Mouse (Mus musculus) CH12.LX (cell line): Measurements from ENCODE around the gene Ap1s3. TPM values are rescaled to one million over a fixed set of nuclear protein-coding genes. Genes with fewer than 3 reads are reported as not detected.

ENCODE experiments used
- DNase-seq: peaks from one replicate; pipeline ENCODE4 v3.0.0-alpha.2; 2013; ENCODE audit errors: extremely low read depth
- H3K27ac ChIP-seq: 2 replicates; pipeline ENCODE4 v1.5.1; 2012; ENCODE audit warnings: low read depth, mild to moderate bottlenecking, control low read depth, moderate library complexity; ENCODE audit not compliant: insufficient read depth
- H3K27me3 ChIP-seq: replicated peaks from 2 replicates; pipeline ENCODE3; 2012; ENCODE audit warnings: inconsistent platforms
- H3K36me3 ChIP-seq, 2 experiments: replicated peaks in 1 of 2; 2 replicates each; pipeline versions ENCODE3 to v1.6.1; 2012; ENCODE audit warnings: inconsistent platforms in 1 of 2, low read length in 1 of 2, mild to moderate bottlenecking in 1 of 2, mixed read lengths in 1 of 2, moderate library complexity in 1 of 2; ENCODE audit not compliant: control insufficient read depth in 1 of 2, insufficient read depth in 1 of 2
- H3K4me1 ChIP-seq, 2 experiments: 2 replicates each; pipeline ENCODE4 v1.6.1; 2012; ENCODE audit warnings: inconsistent platforms in 1 of 2, moderate library complexity in 1 of 2; ENCODE audit not compliant: insufficient read depth in 2 of 2, control insufficient read depth in 1 of 2
- H3K4me2 ChIP-seq: 2 replicates; pipeline ENCODE4 v1.6.1; 2012; ENCODE audit warnings: low read depth, mild to moderate bottlenecking, control low read depth; ENCODE audit not compliant: poor library complexity, insufficient read depth, severe bottlenecking
- H3K4me3 ChIP-seq, 3 experiments: fragments of 150-350 bp in 1 of 3; sonication (generic) in 1 of 3; replicated peaks in 1 of 3; 2 replicates each; pipeline versions ENCODE3 to v1.5.1; 2011 to 2012; ENCODE audit warnings: low read depth in 2 of 3, low read length in 2 of 3, mild to moderate bottlenecking in 2 of 3, moderate library complexity in 2 of 3, control low read depth in 1 of 3, improper control_type of control experiment in 1 of 3, inconsistent platforms in 1 of 3, mixed read lengths in 1 of 3; ENCODE audit not compliant: poor library complexity in 1 of 3
- H3K79me2 ChIP-seq: replicated peaks from 2 replicates; pipeline ENCODE4 v1.6.1; 2012; ENCODE audit warnings: mild to moderate bottlenecking, moderate library complexity; ENCODE audit not compliant: control insufficient read depth, poor library complexity, insufficient read depth, severe bottlenecking; ENCODE audit errors: extremely low read depth
- H3K9ac ChIP-seq: 2 replicates; pipeline ENCODE4 v1.6.1; 2012; ENCODE audit warnings: low read depth, mild to moderate bottlenecking, control low read depth, moderate library complexity; ENCODE audit not compliant: insufficient read depth
- H3K9me3 ChIP-seq: replicated peaks from 2 replicates; pipeline ENCODE3; 2012; ENCODE audit warnings: low read length, inconsistent platforms, mixed read lengths
- BHLHE40 ChIP-seq: IDR thresholded peaks from 2 replicates; pipeline ENCODE4 v1.6.1; 2011; ENCODE audit warnings: mild to moderate bottlenecking, low read depth, low read length, improper control_type of control experiment
- E2F4 ChIP-seq: IDR thresholded peaks from 2 replicates; pipeline ENCODE4 v1.6.1; 2011; ENCODE audit warnings: low read depth, low read length, improper control_type of control experiment; ENCODE audit not compliant: insufficient replicate concordance
- EP300 ChIP-seq: IDR thresholded peaks from 2 replicates; pipeline ENCODE4 v1.6.1; 2011; ENCODE audit warnings: low read length, improper control_type of control experiment
- ETS1 ChIP-seq: conservative IDR thresholded peaks from 2 replicates; pipeline ENCODE4 v1.6.1; 2012; ENCODE audit warnings: low read depth, mild to moderate bottlenecking, inconsistent platforms, low read length, improper control_type of control experiment, moderate library complexity
- IRF4 ChIP-seq: IDR thresholded peaks from 2 replicates; pipeline ENCODE4 v1.6.1; 2014; ENCODE audit warnings: low read depth, mild to moderate bottlenecking, inconsistent platforms, low read length, improper control_type of control experiment
- JUN ChIP-seq: IDR thresholded peaks from 2 replicates; pipeline ENCODE4 v1.6.1; 2011; ENCODE audit warnings: low read depth, mild to moderate bottlenecking, low read length, improper control_type of control experiment, moderate library complexity; ENCODE audit not compliant: insufficient read depth
- JUND ChIP-seq: conservative IDR thresholded peaks from 2 replicates; pipeline ENCODE4 v1.6.1; 2011; ENCODE audit warnings: low read depth, low read length, improper control_type of control experiment
- RCOR1 ChIP-seq: conservative IDR thresholded peaks from 2 replicates; pipeline ENCODE4 v1.6.1; 2012; ENCODE audit warnings: low read depth, mild to moderate bottlenecking, inconsistent platforms, low read length, improper control_type of control experiment
- ZC3H11A ChIP-seq: IDR thresholded peaks from 2 replicates; pipeline ENCODE4 v1.6.1; 2012; ENCODE audit warnings: low read depth, mild to moderate bottlenecking, inconsistent platforms, low read length, improper control_type of control experiment
- dilution Hi-C: fragments of 300-500 bp; cut with MboI; formaldehyde crosslinking; loops from 2 replicates; pipeline ENCODE4 v1.14.3; 2020; ENCODE audit warnings: low sequenced_read_pairs; ENCODE audit not compliant: extremely low pct_unique_long_range_greater_than_20kb, extremely low pct_ligation_motif_present
- in situ Hi-C: fragments of 300-500 bp; cut with MboI; formaldehyde crosslinking; loops from 3 replicates; pipeline ENCODE4 v1.14.3; 2019; ENCODE audit warnings: low sequenced_read_pairs, low pct_ligation_motif_present, low pct_unique_long_range_greater_than_20kb, mixed read lengths
- polyA plus RNA-seq: library from polyadenylated mRNA; unstranded; fragments of >175 nt; gene quantifications from 2 replicates; pipeline ENCODE4 v1.2.1, GENCODE M21; 2012; ENCODE audit warnings: low read depth; ENCODE audit not compliant: insufficient read length
- total RNA-seq, 2 experiments: library from RNA; depleted of rRNA; stranded (reverse); fragments of 300-350 nt in 1 of 2; fragments of >200 nt in 1 of 2; gene quantifications; 2 replicates each; pipeline ENCODE4 v1.2.3; 2012 to 2014

Ap1s3 gene
- total and polyA plus RNA-seq, 3 experiments, result 10.5 to 36.6 (median 13.9) TPM

- TF ChIP-seq E2F4 (no peak), BHLHE40 (no peak; the same call in 1 of the 2 replicates), ETS1 (peak; percentile 37; the same call in 1 of the 2 replicates), IRF4 (peak; percentile 84), RCOR1 (no peak), ZC3H11A (no peak), JUN (peak; percentile 89), EP300 (peak; percentile 82), JUND (peak; percentile 86)
- H3K4me3 ChIP-seq, result no peak overlapping the region
- no peaks in the 10 kb centered on the region for H3K27me3 ChIP-seq
- H3K9ac ChIP-seq, result no peak overlapping the region
- peak; percentile 43 for DNase-seq
- dilution Hi-C loops (no loop called here), in situ Hi-C loops (no loop called here)
- H3K27ac ChIP-seq, result no peak overlapping the region
- H3K36me3 ChIP-seq, result no peaks in the 10 kb centered on the region
- peak overlapping the region; percentile 64 for H3K4me2 ChIP-seq
- H3K9me3 ChIP-seq, result no peaks in the 10 kb centered on the region
- H3K4me1 ChIP-seq, result peaks cover 0 to 10% of the 10 kb centered on the region in 2 experiments; a peak in 2 of 4 replicates
- no peaks in the 10 kb centered on the region for H3K79me2 ChIP-seq
Measured at GRCm38 (mm10) chr1:79561186-79561585, 110.6 kb downstream of the Ap1s3 start.

Other genes starting within 250 kb of the Ap1s3 start
- gene Scg2, start 231.9 kb downstream of the Ap1s3 start, total RNA-seq (2012; rRNA removed), result not detected in 2 replicates
- gene Scg2, start 231.9 kb downstream of the Ap1s3 start, total RNA-seq (2014; rRNA removed), result not detected in 2 replicates
- gene Scg2, start 231.9 kb downstream of the Ap1s3 start, polyA plus RNA-seq, result not detected in 2 replicates
- gene Mrpl44, start 104.0 kb upstream of the Ap1s3 start, total RNA-seq (2012; rRNA removed), result 63.7 and 67.0 TPM in 2 replicates
- 129 and 137 TPM in 2 replicates for gene Mrpl44, start 104.0 kb upstream of the Ap1s3 start, total RNA-seq (2014; rRNA removed)
- gene Mrpl44, start 104.0 kb upstream of the Ap1s3 start, polyA plus RNA-seq, result 84.3 and 85.0 TPM in 2 replicates
- 54.4 and 70.6 TPM in 2 replicates for gene Wdfy1, start 104.2 kb upstream of the Ap1s3 start, total RNA-seq (2012; rRNA removed)
- 56.3 and 57.3 TPM in 2 replicates for gene Wdfy1, start 104.2 kb upstream of the Ap1s3 start, total RNA-seq (2014; rRNA removed)
- 84.3 and 86.3 TPM in 2 replicates for gene Wdfy1, start 104.2 kb upstream of the Ap1s3 start, polyA plus RNA-seq
- 12.4 and 17.3 TPM in 2 replicates for gene Serpine2, start 189.2 kb upstream of the Ap1s3 start, total RNA-seq (2012; rRNA removed)
- 12.2 and 14.8 TPM in 2 replicates for gene Serpine2, start 189.2 kb upstream of the Ap1s3 start, total RNA-seq (2014; rRNA removed)
- gene Serpine2, start 189.2 kb upstream of the Ap1s3 start, polyA plus RNA-seq, result 12.7 and 15.1 TPM in 2 replicates